Mouse (Mus musculus) ES-Bruce4 (cell line): ENCODE results near the gene Sgms2. TPM values are rescaled to one million over a fixed set of nuclear protein-coding genes. Genes with fewer than 3 reads are reported as not detected.

Experiments
- H3K27ac ChIP-seq: 2 replicates; pipeline ENCODE4 v1.5.1; 2012; ENCODE audit warnings: low read length, inconsistent platforms; ENCODE audit not compliant: insufficient read depth
- H3K27me3 ChIP-seq: 2 replicates; pipeline ENCODE4 v1.6.1; 2012; ENCODE audit warnings: mild to moderate bottlenecking, low read length, inconsistent platforms; ENCODE audit not compliant: control insufficient read depth, poor library complexity, insufficient read depth, severe bottlenecking
- H3K36me3 ChIP-seq: 2 replicates; pipeline ENCODE4 v1.6.1; 2012; ENCODE audit warnings: inconsistent platforms, mild to moderate bottlenecking, low read length, moderate library complexity; ENCODE audit not compliant: control insufficient read depth, poor library complexity, insufficient read depth, severe bottlenecking
- H3K4me1 ChIP-seq: one replicate; pipeline ENCODE4 v1.8.1; 2011; ENCODE audit warnings: low read length; ENCODE audit not compliant: control insufficient read depth, insufficient read depth
- H3K4me3 ChIP-seq: 2 replicates; pipeline ENCODE4 v1.5.1; 2011; ENCODE audit warnings: low read depth, mild to moderate bottlenecking, low read length
- H3K9ac ChIP-seq: 2 replicates; pipeline ENCODE4 v1.6.1; 2012; ENCODE audit warnings: low read depth, mild to moderate bottlenecking, inconsistent platforms; ENCODE audit not compliant: poor library complexity, severe bottlenecking
- H3K9me3 ChIP-seq: replicated peaks from 2 replicates; pipeline ENCODE4 v1.6.1; 2012; ENCODE audit warnings: mild to moderate bottlenecking, low read length, inconsistent platforms; ENCODE audit not compliant: control insufficient read depth, poor library complexity, insufficient read depth, severe bottlenecking
- CTCF ChIP-seq: IDR thresholded peaks from one replicate; pipeline ENCODE4 v1.8.1; 2011; ENCODE audit warnings: low read depth, low read length
- EP300 ChIP-seq: IDR thresholded peaks from 2 replicates; pipeline ENCODE4 v1.6.1; 2011; ENCODE audit warnings: low read depth, low read length; ENCODE audit not compliant: insufficient read depth
- POLR2A ChIP-seq: IDR thresholded peaks from one replicate; pipeline ENCODE4 v1.8.1; 2011; ENCODE audit warnings: low read length; ENCODE audit not compliant: insufficient read depth
- polyA plus RNA-seq: library from polyadenylated mRNA; stranded (reverse); fragments of >200 nt; gene quantifications from 2 replicates; pipeline ENCODE4 v1.2.4, GENCODE M21; 2011; ENCODE audit warnings: low read depth; ENCODE audit not compliant: missing spikeins, insufficient read depth, insufficient read length

Gene Sgms2
- polyA plus RNA-seq, 1 experiment = 2.2 TPM

GRCm38 (mm10) chr3:131471836-131472235 is 19.4 kb downstream of the Sgms2 start:
- Histone ChIP-seq H3K9ac (no peak overlapping the region), H3K27ac (no peak overlapping the region)
- TF ChIP-seq POLR2A (no peak), CTCF (peak; percentile 24)

GRCm38 (mm10) chr3:131471435-131471834 is 19.8 kb downstream of the Sgms2 start:
- no peaks in the 10 kb centered on the region for H3K4me1 ChIP-seq
- H3K9me3 ChIP-seq = no peaks in the 10 kb centered on the region
- H3K27me3 ChIP-seq = no peaks in the 10 kb centered on the region
- no peak overlapping the region for H3K27ac ChIP-seq
- H3K9ac ChIP-seq = no peak overlapping the region
- no peak overlapping the region for H3K4me3 ChIP-seq
- TF ChIP-seq POLR2A (no peak), CTCF (no peak), EP300 (no peak)
- no peaks in the 10 kb centered on the region for H3K36me3 ChIP-seq

More at GRCm38 (mm10) chr3:131471836-131472235, 19.4 kb downstream of the Sgms2 start:
- Histone ChIP-seq H3K27me3 (no peaks in the 10 kb centered on the region), H3K9me3 (no peaks in the 10 kb centered on the region), H3K4me1 (no peaks in the 10 kb centered on the region), H3K4me3 (no peak overlapping the region), H3K36me3 (no peaks in the 10 kb centered on the region)

- H3K9ac ChIP-seq = no peak overlapping the region
- no peaks in the 10 kb centered on the region for H3K9me3 ChIP-seq
- H3K4me3 ChIP-seq = no peak overlapping the region
- no peaks in the 10 kb centered on the region for H3K36me3 ChIP-seq
- no peak overlapping the region for H3K27ac ChIP-seq
- TF ChIP-seq POLR2A (no peak), EP300 (no peak), CTCF (no peak)
- no peaks in the 10 kb centered on the region for H3K4me1 ChIP-seq
- H3K27me3 ChIP-seq = no peaks in the 10 kb centered on the region
Observed at GRCm38 (mm10) chr3:131470837-131471236, 20.4 kb downstream of the Sgms2 start.

GRCm38 (mm10) chr3:131469636-131470035 is 21.6 kb downstream of the Sgms2 start:
- no peaks in the 10 kb centered on the region for H3K27me3 ChIP-seq
- no peak overlapping the region for H3K9ac ChIP-seq

GRCm38 (mm10) chr3:131466371-131466770 is 24.8 kb downstream of the Sgms2 start:
- Histone ChIP-seq H3K36me3 (no peaks in the 10 kb centered on the region), H3K9ac (no peak overlapping the region), H3K27me3 (no peaks in the 10 kb centered on the region), H3K9me3 (no peaks in the 10 kb centered on the region), H3K4me3 (no peak overlapping the region), H3K4me1 (no peaks in the 10 kb centered on the region), H3K27ac (no peak overlapping the region)
- TF ChIP-seq EP300 = no peak
- TF ChIP-seq CTCF = no peak
- no peak for TF ChIP-seq POLR2A

More at GRCm38 (mm10) chr3:131469636-131470035, 21.6 kb downstream of the Sgms2 start:
- Histone ChIP-seq H3K4me1 (no peaks in the 10 kb centered on the region), H3K36me3 (no peaks in the 10 kb centered on the region), H3K9me3 (no peaks in the 10 kb centered on the region), H3K27ac (no peak overlapping the region), H3K4me3 (no peak overlapping the region)
- TF ChIP-seq EP300 = no peak
- no peak for TF ChIP-seq CTCF
- TF ChIP-seq POLR2A = no peak

GRCm38 (mm10) chr3:131465536-131466260 is 25.5 kb downstream of the Sgms2 start:
- H3K27me3 ChIP-seq = no peaks in the 10 kb centered on the region
- no peak overlapping the region for H3K27ac ChIP-seq
- H3K36me3 ChIP-seq = no peaks in the 10 kb centered on the region
- H3K4me1 ChIP-seq = no peaks in the 10 kb centered on the region
- no peak for TF ChIP-seq EP300
- no peaks in the 10 kb centered on the region for H3K9me3 ChIP-seq
- H3K9ac ChIP-seq = no peak overlapping the region
- no peak overlapping the region for H3K4me3 ChIP-seq
